Mouse (Mus musculus) inflammation-experienced regulatory T-cells, adult 6 months (primary cell): ENCODE results near the gene Lin7a. TPM values are rescaled to one million over a fixed set of nuclear protein-coding genes. Genes with fewer than 3 reads are reported as not detected.
"Not testable (repeated sequence)": the region's sequence is repeated elsewhere in the genome, so short reads cannot be mapped to it uniquely, and the experiment has no call there.

Experiments used
- ATAC-seq: one replicate; pipeline ENCODE4 v1.8.0; 2017
- polyA plus RNA-seq, 3 experiments: library from polyadenylated mRNA; unstranded; fragments of 100-300 nt; shearing (Covaris generic); gene quantifications; one replicate each; pipeline ENCODE4 v1.2.1; 2017

Lin7a gene
- polyA plus RNA-seq, 3 experiments from 2014 or later, result 0.13 TPM; not detected in 2

GRCm38 (mm10) chr10:107237736-107238135 lies 33.8 kb upstream of the Lin7a start:
- no peak for ATAC-seq

- no peak for ATAC-seq
Observed at GRCm38 (mm10) chr10:107238151-107238860, 33.2 kb upstream of the Lin7a start.

- no peak for ATAC-seq
Observed at GRCm38 (mm10) chr10:107238861-107239435, 32.5 kb upstream of the Lin7a start.

- no peak for ATAC-seq
Observed at GRCm38 (mm10) chr10:107239651-107240330, 31.7 kb upstream of the Lin7a start.

GRCm38 (mm10) chr10:107240446-107240845 lies 31.0 kb upstream of the Lin7a start:
- ATAC-seq, result no peak

- no peak for ATAC-seq
Observed at GRCm38 (mm10) chr10:107240986-107241385, 30.5 kb upstream of the Lin7a start.

GRCm38 (mm10) chr10:107241406-107241805 lies 30.1 kb upstream of the Lin7a start:
- ATAC-seq, result no peak

GRCm38 (mm10) chr10:107241999-107242398 lies 29.5 kb upstream of the Lin7a start:
- not testable (repeated sequence) for ATAC-seq

- ATAC-seq, result no peak
Observed at GRCm38 (mm10) chr10:107242696-107243400, 28.6 kb upstream of the Lin7a start.

GRCm38 (mm10) chr10:107244211-107244610 lies 27.3 kb upstream of the Lin7a start:
- no peak for ATAC-seq

GRCm38 (mm10) chr10:107244691-107245530 lies 26.6 kb upstream of the Lin7a start:
- ATAC-seq, result no peak

GRCm38 (mm10) chr10:107245531-107245840 lies 26.0 kb upstream of the Lin7a start:
- no peak for ATAC-seq

GRCm38 (mm10) chr10:107245961-107246460 lies 25.5 kb upstream of the Lin7a start:
- no peak for ATAC-seq

GRCm38 (mm10) chr10:107247001-107247670 lies 24.4 kb upstream of the Lin7a start:
- no peak for ATAC-seq

GRCm38 (mm10) chr10:107248481-107248880 lies 23.0 kb upstream of the Lin7a start:
- no peak for ATAC-seq

GRCm38 (mm10) chr10:107249056-107249455 lies 22.4 kb upstream of the Lin7a start:
- no peak for ATAC-seq

- ATAC-seq, result no peak
Observed at GRCm38 (mm10) chr10:107249606-107250186, 21.8 kb upstream of the Lin7a start.

GRCm38 (mm10) chr10:107250346-107251210 lies 20.9 kb upstream of the Lin7a start:
- no peak for ATAC-seq

- no peak for ATAC-seq
Observed at GRCm38 (mm10) chr10:107251271-107251670, 20.2 kb upstream of the Lin7a start.
